Mouse (Mus musculus): Measurements from ENCODE around the gene Cyb5r4.
"Not testable (repeated sequence)": the region's sequence is repeated elsewhere in the genome, so short reads cannot be mapped to it uniquely, and the experiment has no call there.

DNA sequence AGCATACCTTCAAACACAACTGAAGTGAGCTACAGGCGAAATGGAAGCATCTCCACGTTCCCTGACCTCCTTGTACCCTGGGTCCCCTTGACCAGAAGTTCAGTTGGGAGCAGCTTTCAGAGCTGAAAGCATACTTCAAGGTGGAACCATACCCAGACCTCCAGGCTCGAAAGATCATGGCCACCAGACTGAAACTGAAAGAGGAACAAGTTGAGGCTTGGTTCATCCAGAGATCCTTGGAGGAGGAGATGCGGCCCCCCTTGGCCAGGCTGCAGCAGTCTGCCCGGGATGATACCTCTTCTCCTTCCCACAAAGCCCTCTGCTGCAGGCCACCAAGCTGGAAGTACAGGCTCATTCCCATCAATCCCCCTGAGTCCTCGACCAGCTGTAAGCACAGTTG lies 105.2 kb downstream of the Cyb5r4 start:
- TF ChIP-seq MAFK (IDR thresholded peaks at IDR 0.05; ENCODE audit: insufficient read depth, low read depth, low read length); CHD2 (IDR thresholded peaks at IDR 0.05; ENCODE audit: low read depth, low read length); ZC3H11A (IDR thresholded peaks at IDR 0.05; ENCODE audit: borderline replicate concordance, low read depth, low read length); ZNF384 (IDR thresholded peaks at IDR 0.05; ENCODE audit: low read depth, low read length): not testable (repeated sequence)

Measured in ES-E14 (cell line).